Mouse (Mus musculus) right cerebral cortex, postnatal 36 days (tissue): ENCODE results near the gene Ppp1r21.

Source experiments
- DNase-seq, 2 experiments: peaks; one replicate each; pipeline ENCODE4 v3.0.0; 2022; ENCODE audit warnings: low spot score in 2 of 2, mixed read lengths in 1 of 2

The Ppp1r21 gene

GRCm38 (mm10) chr17:88529519-88530235 lies at the start of gene Ppp1r21:
Gene Ppp1r21 (plus strand): TSS chr17:88530118.
- DNase-seq, result peak; percentile 97

DNA sequence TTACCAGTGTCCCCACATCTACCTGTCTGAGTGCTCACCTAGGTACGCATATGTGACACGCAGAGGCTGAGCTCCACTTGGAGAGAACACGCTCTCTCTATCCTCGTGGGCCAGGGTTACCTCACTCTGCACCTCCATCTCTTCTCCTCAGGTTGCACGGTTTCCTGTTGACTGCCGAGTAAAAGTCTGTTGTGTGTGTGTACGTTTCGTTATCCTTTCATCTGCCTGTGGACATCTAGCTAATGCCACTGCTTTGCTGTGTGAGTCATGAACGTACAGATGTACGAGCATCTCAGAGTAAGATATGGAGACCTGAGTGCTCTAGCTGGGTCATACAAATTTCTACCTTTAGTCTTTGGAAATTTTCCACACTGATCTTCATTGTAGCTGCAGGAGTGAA lies 49.5 kb upstream of the Ppp1r21 start:
- no peak for DNase-seq

GRCm38 (mm10) chr17:88481062-88481461 lies 48.9 kb upstream of the Ppp1r21 start:
- DNase-seq, result no peak

- DNase-seq, result no peak
These were observed 48.3 kb upstream of the Ppp1r21 start for GRCm38 (mm10) chr17:88481587-88481986.

- no peak for DNase-seq
These were observed 45.4 kb upstream of the Ppp1r21 start for GRCm38 (mm10) chr17:88484539-88484938.

- DNase-seq, result no peak
These were observed 45.0 kb upstream of the Ppp1r21 start for GRCm38 (mm10) chr17:88484951-88485350.

- DNase-seq, result no peak
These were observed 39.4 kb upstream of the Ppp1r21 start for GRCm38 (mm10) chr17:88490546-88490945.

- DNase-seq, result no peak
These were observed 38.4 kb upstream of the Ppp1r21 start for GRCm38 (mm10) chr17:88491366-88492106.

GRCm38 (mm10) chr17:88492107-88492460 lies 37.8 kb upstream of the Ppp1r21 start:
- no peak for DNase-seq

- no peak for DNase-seq
These were observed 36.4 kb upstream of the Ppp1r21 start for GRCm38 (mm10) chr17:88493551-88493950.

- DNase-seq, result peak; percentile 31 to 37
These were observed 35.7 kb upstream of the Ppp1r21 start for GRCm38 (mm10) chr17:88494121-88494771.

- DNase-seq, result no peak
These were observed 35.2 kb upstream of the Ppp1r21 start for GRCm38 (mm10) chr17:88494772-88495132.

- DNase-seq, result no peak
These were observed 31.7 kb upstream of the Ppp1r21 start for GRCm38 (mm10) chr17:88498090-88498682.

DNA sequence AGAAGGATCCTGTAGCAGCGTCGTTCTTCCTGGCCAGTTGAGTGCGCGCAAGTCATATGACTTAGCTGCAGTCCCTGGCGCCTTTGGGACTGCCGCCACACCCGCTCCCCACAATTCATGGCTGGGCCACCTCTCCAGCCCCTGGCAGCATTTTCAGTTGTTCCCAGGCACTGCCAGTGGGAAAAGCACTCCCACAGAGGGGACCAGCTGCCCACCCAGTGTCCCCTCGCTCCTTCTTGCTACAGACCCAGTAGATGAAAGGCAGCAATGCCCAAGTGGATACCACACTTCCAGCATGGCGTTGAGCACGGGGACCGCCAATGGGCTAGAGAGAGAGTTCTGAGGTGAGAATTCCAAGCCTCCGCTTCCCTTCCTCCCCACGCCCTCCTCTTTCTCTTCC lies 25.9 kb upstream of the Ppp1r21 start:
- no peak for DNase-seq

DNA sequence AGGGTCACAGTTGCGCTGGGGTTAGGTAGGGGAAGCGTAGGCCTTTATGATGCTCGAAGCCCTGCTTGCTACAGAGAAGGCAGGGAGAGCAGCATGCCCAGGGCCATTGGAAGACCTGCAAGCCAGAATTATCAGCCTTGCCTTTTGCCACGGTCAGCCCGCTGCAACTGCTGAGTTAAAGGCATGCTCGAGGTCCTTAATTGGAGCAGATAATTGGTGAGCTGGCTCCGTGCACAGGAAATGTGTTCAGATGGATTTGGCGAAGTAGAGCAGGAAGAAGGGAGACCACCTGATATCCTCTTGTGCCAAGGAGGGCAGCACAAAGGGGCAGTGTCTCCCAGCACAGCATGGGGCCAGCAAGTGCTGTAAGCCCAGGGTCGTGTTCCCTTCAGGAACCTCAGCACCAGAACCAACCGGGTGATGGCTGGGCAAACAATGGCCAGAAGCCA lies 24.6 kb upstream of the Ppp1r21 start:
- peak in 1 of 2 experiments; percentile 16 for DNase-seq

DNA sequence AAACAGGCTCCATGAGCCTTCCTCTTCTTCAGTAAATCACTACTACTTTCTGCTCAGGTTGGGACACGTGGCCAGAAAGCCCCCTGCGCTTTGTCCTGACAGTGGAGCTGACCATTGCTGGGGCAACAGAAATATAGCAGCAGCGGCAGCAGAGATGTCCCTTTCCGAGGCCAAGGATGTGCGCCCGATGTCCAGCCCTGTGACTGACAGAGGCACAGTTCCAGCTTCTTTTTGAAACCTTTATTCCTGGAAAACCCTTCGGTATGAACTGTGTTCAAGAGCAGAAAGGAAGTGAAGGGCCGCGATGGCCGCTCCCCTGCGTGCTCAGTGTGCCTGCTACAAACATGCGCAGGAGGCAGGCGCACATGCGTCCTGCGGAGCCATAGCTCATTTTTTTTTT lies 24.0 kb upstream of the Ppp1r21 start:
- no peak for DNase-seq

DNA sequence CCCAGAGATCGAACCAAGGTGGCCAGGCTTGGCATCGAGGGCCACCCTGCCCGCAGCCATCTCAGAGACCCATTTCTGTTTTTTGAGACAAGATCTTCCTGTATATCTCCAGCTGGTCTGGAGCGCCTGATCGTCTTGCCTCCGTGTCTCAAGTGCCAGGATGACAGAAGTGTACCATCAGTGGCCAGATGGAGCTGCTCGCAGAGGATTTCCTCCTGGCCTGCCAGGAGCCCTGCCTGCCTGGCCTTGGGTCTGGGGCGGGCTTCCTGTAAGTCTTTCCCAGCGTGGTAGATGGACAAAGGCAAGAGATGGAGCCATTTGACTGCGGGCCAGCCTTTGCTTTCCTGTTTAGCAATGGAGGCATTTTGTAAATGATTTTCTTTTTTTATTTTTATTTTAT lies 22.5 kb upstream of the Ppp1r21 start:
- no peak for DNase-seq

- no peak for DNase-seq
These were observed 20.9 kb upstream of the Ppp1r21 start for GRCm38 (mm10) chr17:88508846-88509508.

DNA sequence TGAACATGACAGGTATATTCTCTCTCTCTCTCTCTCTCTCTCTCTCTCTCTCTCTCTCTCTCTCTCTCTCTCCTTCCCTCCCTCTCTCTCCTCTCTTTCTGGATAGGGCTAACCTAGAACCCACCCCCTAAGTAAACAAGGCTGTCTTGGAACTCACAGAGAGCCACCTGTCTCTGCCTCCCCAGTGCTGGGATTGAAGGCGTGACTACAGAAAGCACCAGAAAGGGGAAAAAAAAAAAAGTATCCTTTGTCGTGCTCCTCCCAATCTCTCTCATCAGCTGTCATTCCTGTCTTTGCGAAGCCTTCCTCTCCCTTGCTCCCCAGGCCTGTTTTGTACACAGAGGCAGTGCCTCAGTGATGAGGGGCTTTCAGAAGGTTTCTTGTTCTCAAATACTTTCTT lies 19.9 kb upstream of the Ppp1r21 start:
- no peak for DNase-seq

GRCm38 (mm10) chr17:88511095-88511551 lies 18.8 kb upstream of the Ppp1r21 start:
- DNase-seq, result no peak

GRCm38 (mm10) chr17:88516477-88516876 lies 13.4 kb upstream of the Ppp1r21 start:
- no peak for DNase-seq

- no peak for DNase-seq
These were observed 2.1 kb upstream of the Ppp1r21 start for GRCm38 (mm10) chr17:88527781-88528180.
